Mouse (Mus musculus) spleen, adult 2 months (tissue): ENCODE results near the gene Ccser1. TPM values are rescaled to one million over a fixed set of nuclear protein-coding genes. Genes with fewer than 3 reads are reported as not detected.

Source experiments
- DNase-seq, 2 experiments: peaks; one replicate each; pipeline versions ENCODE4 v3.0.0 to v3.0.0-alpha.2; 2012 to 2021; ENCODE audit warnings: low spot score in 2 of 2, low read depth in 1 of 2
- H3K27ac ChIP-seq: fragments of 200-500 bp; 2 replicates; pipeline ENCODE4 v1.5.1; 2012; ENCODE audit warnings: low read length, inconsistent platforms; ENCODE audit not compliant: insufficient read depth
- H3K27me3 ChIP-seq: fragments of 200-500 bp; 2 replicates; pipeline ENCODE4 v1.6.1; 2012; ENCODE audit warnings: mild to moderate bottlenecking, moderate library complexity, low read length, inconsistent platforms; ENCODE audit not compliant: control insufficient read depth, insufficient read depth
- H3K36me3 ChIP-seq: fragments of 200-500 bp; 2 replicates; pipeline ENCODE4 v1.6.1; 2012; ENCODE audit warnings: mild to moderate bottlenecking, low read length, inconsistent platforms; ENCODE audit not compliant: control insufficient read depth, insufficient read depth
- H3K4me1 ChIP-seq: fragments of 200-500 bp; 2 replicates; pipeline ENCODE4 v1.6.1; 2011; ENCODE audit warnings: inconsistent platforms; ENCODE audit not compliant: control insufficient read depth, insufficient read depth, insufficient read length
- H3K4me3 ChIP-seq: fragments of 200-500 bp; 2 replicates; pipeline ENCODE4 v1.5.1; 2011; ENCODE audit warnings: mild to moderate bottlenecking, inconsistent platforms; ENCODE audit not compliant: insufficient read depth, insufficient read length; ENCODE audit errors: extremely low read depth
- CTCF ChIP-seq: fragments of 200-500 bp; IDR thresholded peaks from 2 replicates; pipeline ENCODE4 v1.5.1; 2011; ENCODE audit warnings: mild to moderate bottlenecking, inconsistent platforms; ENCODE audit not compliant: insufficient read depth, insufficient read length, insufficient replicate concordance; ENCODE audit errors: extremely low read depth
- POLR2A ChIP-seq: fragments of 200-500 bp; IDR thresholded peaks from 2 replicates; pipeline ENCODE4 v1.6.1; 2011; ENCODE audit warnings: low read depth, low read length, inconsistent platforms
- WGBS: fragments of 180-500 bp; shearing (Covaris S2); methylation state at CpG from one replicate; pipeline ENCODE4 v1.1.7; 2018; 5-methylcytosine and 5-hydroxymethylcytosine counted together
- polyA plus RNA-seq: library from polyadenylated mRNA; depleted of rRNA; stranded (reverse); fragments of >200 nt; gene quantifications from 2 replicates; pipeline ENCODE4 v1.2.3, GENCODE M21; 2012

Ccser1 gene
- polyA plus RNA-seq, 1 experiment = 0.82 TPM

DNA sequence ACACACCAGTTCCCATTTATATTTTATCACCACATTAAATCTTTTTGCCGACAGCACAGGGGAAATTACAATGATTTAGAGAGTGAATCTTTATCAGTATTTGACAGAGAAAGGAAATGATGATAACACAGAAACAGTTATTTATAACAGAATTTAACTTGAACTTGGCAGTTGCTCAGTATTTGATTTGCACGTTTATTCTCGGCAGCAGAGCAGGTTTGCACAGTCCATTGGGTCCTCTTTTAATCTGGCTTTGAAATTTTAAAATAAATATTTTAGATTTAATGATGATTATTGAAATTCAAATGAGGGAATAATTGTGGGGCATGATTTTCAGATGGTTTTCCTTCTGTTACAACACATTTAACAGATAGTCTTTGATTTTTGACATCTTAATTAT, 305.2 kb downstream of the Ccser1 start:
- H3K36me3 ChIP-seq = no peaks in the 10 kb centered on the region
- 40% methylated on average over 3 of the region's 3 CpGs for WGBS
- no peak for DNase-seq
- no peaks in the 10 kb centered on the region for H3K27me3 ChIP-seq
- no peak for TF ChIP-seq CTCF
- TF ChIP-seq POLR2A = no peak
- H3K4me3 ChIP-seq = no peak overlapping the region
- no peaks in the 10 kb centered on the region for H3K4me1 ChIP-seq
- H3K27ac ChIP-seq = no peak overlapping the region

DNA sequence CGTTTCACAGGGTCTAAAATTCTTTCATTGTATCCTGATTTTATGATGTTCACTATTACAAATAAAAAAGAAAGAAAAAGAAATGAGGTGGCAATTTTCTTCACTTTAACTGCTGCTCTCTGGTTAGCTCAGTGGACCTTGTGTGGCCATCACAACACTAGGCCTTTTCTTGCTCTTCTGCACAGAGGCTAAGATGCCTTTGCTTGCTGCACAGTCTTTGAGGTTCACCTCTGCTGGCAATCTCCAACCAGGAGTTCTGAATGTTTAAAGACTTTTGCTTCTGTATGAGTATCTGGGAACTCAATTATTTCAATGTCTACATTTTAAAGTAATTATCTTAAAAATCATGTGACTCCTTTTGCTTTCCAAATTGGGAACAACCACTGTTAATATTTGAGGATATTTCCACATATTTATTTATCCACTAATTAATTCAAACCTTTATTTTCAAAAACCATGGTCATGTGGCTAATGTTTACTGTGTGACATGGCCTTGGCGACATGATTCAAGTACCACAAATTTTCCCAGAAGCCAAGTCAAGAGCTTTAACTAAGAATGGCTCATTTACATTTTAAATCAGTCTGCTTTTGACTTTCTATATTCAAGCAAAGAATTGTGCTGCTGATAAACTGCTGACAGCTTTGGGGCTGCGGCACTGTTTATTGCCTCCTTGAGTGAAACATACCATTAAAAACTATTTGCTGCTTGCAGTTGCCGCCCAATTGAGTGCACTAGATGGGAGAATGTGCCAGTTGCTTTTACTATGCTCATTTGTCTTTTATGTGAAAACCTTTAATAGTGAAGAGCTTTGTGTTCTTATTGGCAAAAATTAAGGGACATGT, 312.1 kb downstream of the Ccser1 start:
- WGBS = 87% methylated on average over 4 of the region's 4 CpGs
- DNase-seq = no peak
- no peaks in the 10 kb centered on the region for H3K27me3 ChIP-seq
- no peak for TF ChIP-seq CTCF
- TF ChIP-seq POLR2A = no peak
- H3K4me1 ChIP-seq = no peaks in the 10 kb centered on the region
- no peak overlapping the region for H3K27ac ChIP-seq
- no peak overlapping the region for H3K4me3 ChIP-seq
- H3K36me3 ChIP-seq = no peaks in the 10 kb centered on the region

DNA sequence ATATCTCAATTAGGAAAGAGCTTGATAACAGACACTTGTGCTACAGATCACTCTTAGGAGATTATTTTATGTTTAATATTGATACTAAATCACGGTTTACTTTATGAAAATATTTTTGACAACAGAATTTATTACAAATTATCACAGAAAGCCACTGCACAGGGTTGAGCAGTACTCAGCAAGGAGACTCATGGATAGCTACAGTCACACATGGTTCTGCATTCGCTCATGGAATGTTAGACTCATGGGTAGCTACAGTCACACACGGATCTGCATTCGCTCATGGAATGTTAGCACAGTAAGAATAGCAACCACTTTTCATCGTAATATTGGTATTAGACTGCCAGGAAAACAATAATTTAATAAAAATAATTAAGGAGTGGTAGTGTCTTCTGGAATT, 313.3 kb downstream of the Ccser1 start:
- 88% methylated on average over 5 of the region's 5 CpGs for WGBS
- Histone ChIP-seq H3K27ac (no peak overlapping the region), H3K4me1 (no peaks in the 10 kb centered on the region), H3K36me3 (no peaks in the 10 kb centered on the region), H3K4me3 (no peak overlapping the region), H3K27me3 (no peaks in the 10 kb centered on the region)
- no peak for TF ChIP-seq POLR2A
- no peak for TF ChIP-seq CTCF
- no peak for DNase-seq

DNA sequence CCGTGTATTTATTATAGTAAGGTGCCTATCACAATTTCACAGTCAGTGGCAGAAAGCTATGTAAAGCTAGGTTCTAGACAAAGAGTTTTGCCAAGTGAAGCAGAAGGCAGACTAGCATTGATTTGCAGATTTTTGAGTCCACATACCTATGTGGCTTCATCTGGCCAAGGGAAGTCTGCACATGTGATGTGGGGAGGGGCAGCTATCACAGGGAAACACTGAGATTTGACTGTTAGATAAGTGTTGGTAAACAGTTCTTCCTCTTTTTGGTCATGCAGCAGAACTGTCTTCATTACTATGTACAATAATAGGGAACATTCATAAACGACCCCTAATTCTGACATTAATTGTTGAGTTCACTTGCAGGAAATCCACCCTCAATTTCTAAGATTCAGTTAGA, 335.2 kb downstream of the Ccser1 start:
- Histone ChIP-seq H3K4me1 (no peaks in the 10 kb centered on the region; the same call in 1 of the 2 replicates), H3K4me3 (no peak overlapping the region), H3K27me3 (no peaks in the 10 kb centered on the region), H3K36me3 (no peaks in the 10 kb centered on the region), H3K27ac (no peak overlapping the region)
- TF ChIP-seq CTCF (no peak), POLR2A (no peak)
- WGBS = 52% methylated on average over 2 of the region's 2 CpGs
- DNase-seq = no peak

DNA sequence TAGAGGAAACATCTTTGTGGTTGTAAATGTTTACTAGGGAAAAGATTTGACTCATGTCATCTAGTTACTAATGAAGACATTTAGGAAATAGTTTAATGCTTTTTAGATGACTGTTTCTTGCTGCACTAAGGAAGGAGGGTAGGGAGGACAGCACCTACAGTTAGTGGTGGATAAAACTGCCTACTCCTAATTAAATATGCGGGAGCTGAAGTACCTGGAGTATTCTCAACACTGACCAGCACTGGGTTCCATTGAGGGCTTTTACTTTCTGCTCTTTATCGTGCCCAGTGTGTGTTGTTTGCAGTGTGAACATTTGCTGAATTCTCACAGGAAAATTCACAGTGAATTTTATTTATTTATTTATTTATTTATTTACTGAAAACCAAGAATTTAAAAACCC, 341.5 kb downstream of the Ccser1 start:
- WGBS = 87% methylated on average over 2 of the region's 2 CpGs
- H3K27me3 ChIP-seq = no peaks in the 10 kb centered on the region
- no peak for DNase-seq

DNA sequence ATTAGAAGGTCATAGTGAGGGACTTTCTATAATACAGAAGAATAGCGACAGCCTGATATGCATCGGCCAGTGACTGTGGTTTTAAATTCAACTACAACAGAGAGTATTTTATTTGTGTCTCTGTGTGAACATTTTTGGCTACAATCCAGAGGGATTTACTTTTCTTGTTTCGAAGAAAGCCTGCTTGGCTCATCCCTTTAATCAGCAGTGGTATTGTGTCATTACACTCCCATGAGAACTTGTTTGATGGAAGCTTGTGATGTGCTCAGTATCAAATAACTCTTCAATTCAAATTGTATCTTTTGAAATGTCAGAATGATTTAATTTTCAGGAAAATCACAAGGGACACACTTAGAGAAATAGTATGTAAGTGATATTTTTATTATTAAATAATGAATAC, 342.0 kb downstream of the Ccser1 start:
- WGBS = 93% methylated on average over 3 of the region's 3 CpGs
- no peak for DNase-seq
- Histone ChIP-seq H3K4me3 (no peak overlapping the region), H3K36me3 (no peaks in the 10 kb centered on the region), H3K27me3 (no peaks in the 10 kb centered on the region), H3K4me1 (no peaks in the 10 kb centered on the region; the same call in 1 of the 2 replicates), H3K27ac (no peak overlapping the region)
- TF ChIP-seq CTCF (no peak), POLR2A (no peak)

More for the DNA sequence above, 341.5 kb downstream of the Ccser1 start:
- no peaks in the 10 kb centered on the region for H3K36me3 ChIP-seq
- TF ChIP-seq POLR2A (no peak), CTCF (no peak)
- no peaks in the 10 kb centered on the region; the same call in 1 of the 2 replicates for H3K4me1 ChIP-seq
- no peak overlapping the region for H3K27ac ChIP-seq
- no peak overlapping the region for H3K4me3 ChIP-seq
